Mouse (Mus musculus) heart, postnatal 0 days (tissue): ENCODE data around the gene Tnr. TPM values are rescaled to one million over a fixed set of nuclear protein-coding genes. Genes with fewer than 3 reads are reported as not detected.

Experiments used
- ATAC-seq: fragments of 200-750 bp; cut with Nextera tagmentation; 2 replicates; pipeline ENCODE4 v1.8.0; 2017; ENCODE audit warnings: low read depth, moderate number of reproducible peaks, moderate library complexity; ENCODE audit not compliant: insufficient read depth
- DNase-seq: peaks from one replicate; pipeline ENCODE4 v3.0.0-alpha.2; 2016; ENCODE audit warnings: low spot score
- H3K27ac ChIP-seq: fragments of 300-500 bp; sonication (generic); 2 replicates; pipeline ENCODE4 v1.5.1; 2014; ENCODE audit warnings: low read depth, mild to moderate bottlenecking
- H3K27me3 ChIP-seq: fragments of 300-500 bp; sonication (generic); 2 replicates; pipeline ENCODE4 v1.6.1; 2014; ENCODE audit warnings: low read length, mixed read lengths; ENCODE audit not compliant: control insufficient read depth, insufficient read depth
- H3K36me3 ChIP-seq: fragments of 300-500 bp; sonication (generic); replicated peaks from 2 replicates; pipeline ENCODE4 v1.6.1; 2014; ENCODE audit warnings: low read length, mixed read lengths; ENCODE audit not compliant: control insufficient read depth, insufficient read depth
- H3K4me1 ChIP-seq: fragments of 300-500 bp; sonication (generic); 2 replicates; pipeline ENCODE4 v1.6.1; 2014; ENCODE audit warnings: antibody characterized with exemption; ENCODE audit not compliant: control insufficient read depth, insufficient read depth
- H3K4me2 ChIP-seq: fragments of 300-500 bp; sonication (generic); 2 replicates; pipeline ENCODE4 v1.6.1; 2014; ENCODE audit warnings: low read depth, mild to moderate bottlenecking, low read length, moderate library complexity
- H3K4me3 ChIP-seq: fragments of 300-500 bp; sonication (generic); 2 replicates; pipeline ENCODE4 v1.5.1; 2014; ENCODE audit warnings: low read depth, low read length
- H3K9ac ChIP-seq: fragments of 300-500 bp; sonication (generic); replicated peaks from 2 replicates; pipeline ENCODE4 v1.6.1; 2014; ENCODE audit warnings: low read depth, low read length, mixed read lengths
- H3K9me3 ChIP-seq: fragments of 300-500 bp; sonication (generic); replicated peaks from 2 replicates; pipeline ENCODE4 v1.6.1; 2016; ENCODE audit warnings: low read length; ENCODE audit not compliant: control insufficient read depth
- CTCF ChIP-seq: IDR thresholded peaks from 2 replicates; pipeline ENCODE4 v1.5.1; 2016; ENCODE audit warnings: antibody characterized with exemption, control low read depth, low read depth
- EP300 ChIP-seq: IDR thresholded peaks from 2 replicates; pipeline ENCODE4 v1.6.1; 2016; ENCODE audit warnings: antibody characterized with exemption, low read depth
- WGBS: fragments of 180-500 bp; shearing (Covaris S2); extraction: QIAGEN DNeasy Blood & Tissue Kit; methylation state at CpG from one replicate; pipeline ENCODE4 v1.1.7; 2014; 5-methylcytosine and 5-hydroxymethylcytosine counted together
- polyA plus RNA-seq: library from polyadenylated mRNA; unstranded; fragments of >200 nt; fragmentation: Nextera tagmentation; extraction: Ambion mirVana; gene quantifications from 2 replicates; pipeline ENCODE4 v1.2.1, GENCODE M21; 2015
- total RNA-seq: library from RNA; depleted of rRNA; stranded (reverse); fragments of >200 nt; gene quantifications from 2 replicates; pipeline ENCODE4 v1.2.3, GENCODE M21; 2014; ENCODE audit warnings: low replicate concordance

Gene Tnr
- total and polyA plus RNA-seq, 2 experiments from 2014 or later: 0.04 to 0.08 TPM

DNA sequence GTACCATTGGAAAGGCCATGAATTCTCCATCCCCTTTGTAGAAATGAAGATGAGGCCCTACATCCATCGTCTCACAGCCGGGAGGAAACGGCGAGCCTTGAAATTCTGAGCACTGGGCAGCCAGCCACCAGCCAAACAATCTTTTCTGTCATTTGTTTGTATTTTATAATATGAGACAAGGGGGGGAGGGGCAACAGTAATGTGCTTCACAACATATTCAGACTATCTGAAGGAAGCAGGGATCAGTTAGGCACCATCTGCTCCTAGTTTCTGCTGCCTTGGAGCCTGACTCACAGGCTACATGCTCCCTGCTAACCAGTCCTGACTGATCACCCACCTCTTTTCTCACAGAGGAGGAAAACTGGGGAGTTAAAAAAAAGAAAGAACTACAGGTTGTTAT is 400.5 kb downstream of the Tnr start:
- Histone ChIP-seq H3K4me3 (no peak overlapping the region), H3K9ac (no peak overlapping the region), H3K9me3 (no peaks in the 10 kb centered on the region), H3K27ac (no peak overlapping the region), H3K4me1 (no peaks in the 10 kb centered on the region), H3K4me2 (no peak overlapping the region), H3K27me3 (no peaks in the 10 kb centered on the region), H3K36me3 (no peaks in the 10 kb centered on the region)
- TF ChIP-seq EP300: no peak
- TF ChIP-seq CTCF: no peak
- ATAC-seq: no peak
- DNase-seq: no peak
- WGBS: 74% methylated on average over 4 of the region's 4 CpGs

DNA sequence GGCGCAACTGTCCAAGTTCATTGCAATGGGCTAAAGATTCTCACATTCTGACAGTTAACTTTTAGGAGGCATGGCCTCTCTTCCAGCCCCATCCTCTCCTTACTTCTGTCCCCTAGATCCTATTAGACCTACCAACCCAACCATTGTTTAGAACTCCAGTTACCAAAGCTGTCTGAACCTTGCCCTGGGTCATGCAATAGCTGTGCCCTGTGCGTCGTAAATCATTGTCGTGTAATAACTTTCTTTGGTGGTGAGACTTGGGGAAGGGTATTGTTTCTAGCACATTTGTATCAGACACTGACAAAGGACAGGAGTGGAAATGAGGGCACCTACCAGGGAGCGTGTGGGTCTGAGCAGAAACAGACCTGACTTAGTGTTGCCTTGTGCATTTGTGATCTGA is 401.1 kb downstream of the Tnr start:
- no peak overlapping the region for H3K27ac ChIP-seq
- TF ChIP-seq CTCF: no peak
- TF ChIP-seq EP300: no peak
- H3K9me3 ChIP-seq: no peaks in the 10 kb centered on the region
- no peaks in the 10 kb centered on the region for H3K4me1 ChIP-seq
- no peaks in the 10 kb centered on the region for H3K36me3 ChIP-seq
- H3K4me2 ChIP-seq: no peak overlapping the region
- no peak overlapping the region for H3K4me3 ChIP-seq
- no peak overlapping the region for H3K9ac ChIP-seq
- no peaks in the 10 kb centered on the region for H3K27me3 ChIP-seq
- no peak for ATAC-seq
- DNase-seq: no peak
- 85% methylated on average over 5 of the region's 5 CpGs for WGBS

DNA sequence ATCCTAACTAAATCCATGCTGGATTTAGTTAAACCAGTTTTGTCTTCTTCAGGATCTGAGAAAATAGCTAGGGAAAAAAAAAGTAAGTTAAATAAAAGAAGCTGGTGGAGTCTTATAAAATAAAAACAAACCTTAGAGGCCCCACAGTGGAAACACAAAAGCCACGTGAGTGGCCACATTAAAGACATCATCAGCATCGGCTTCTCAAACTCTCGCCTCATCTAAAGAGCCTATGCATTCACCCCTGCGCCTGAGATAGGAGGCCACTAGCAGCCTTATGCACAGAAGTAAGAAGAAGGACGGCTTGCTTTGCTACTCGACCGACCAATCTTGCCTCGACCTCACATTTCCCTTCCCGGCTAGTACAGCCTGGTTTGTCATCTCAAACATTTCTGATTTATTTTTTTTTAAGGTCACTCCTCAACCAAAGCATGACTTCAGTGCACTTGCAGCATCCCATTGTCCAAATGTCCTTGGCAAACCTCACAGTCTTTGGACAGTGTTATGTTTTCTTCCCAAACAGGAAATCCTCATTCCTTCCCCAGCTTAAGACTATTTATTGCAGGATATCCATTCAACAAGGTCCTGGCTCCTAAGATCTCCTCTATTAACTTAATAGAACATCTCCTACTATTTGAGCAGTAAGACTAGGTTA is 405.2 kb downstream of the Tnr start:
- TF ChIP-seq EP300 (no peak), CTCF (no peak)
- H3K27me3 ChIP-seq: no peaks in the 10 kb centered on the region

DNA sequence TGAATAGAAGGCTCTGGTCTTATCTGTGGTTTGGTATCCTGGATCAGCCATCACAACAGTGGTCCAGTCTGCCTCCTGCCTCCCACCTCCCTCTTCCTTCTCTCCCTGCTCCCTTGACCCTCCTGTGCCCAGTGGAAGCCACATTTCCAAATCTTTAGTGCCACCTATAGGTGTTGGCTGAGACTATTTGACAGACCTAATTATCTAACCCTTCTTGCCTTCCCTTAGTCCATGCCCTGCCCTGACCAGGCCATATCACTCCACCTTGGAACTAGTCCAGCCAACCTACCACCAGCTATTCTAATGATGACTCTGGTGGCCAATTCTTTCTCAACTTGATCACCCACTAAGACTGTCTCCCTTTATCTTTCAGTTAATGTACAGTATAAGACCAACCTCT is 408.5 kb downstream of the Tnr start:
- no peak overlapping the region for H3K27ac ChIP-seq
- no peaks in the 10 kb centered on the region for H3K36me3 ChIP-seq
- H3K9me3 ChIP-seq: no peaks in the 10 kb centered on the region
- H3K4me1 ChIP-seq: no peaks in the 10 kb centered on the region; the same call in 1 of the 2 replicates
- no peak overlapping the region for H3K9ac ChIP-seq
- TF ChIP-seq EP300: no peak
- no peak for TF ChIP-seq CTCF
- H3K4me3 ChIP-seq: no peak overlapping the region
- no peak for DNase-seq
- no peak overlapping the region for H3K4me2 ChIP-seq
- ATAC-seq: no peak
- no peaks in the 10 kb centered on the region for H3K27me3 ChIP-seq

More for the DNA sequence above, 405.2 kb downstream of the Tnr start:
- Histone ChIP-seq H3K4me1 (no peaks in the 10 kb centered on the region; the same call in 1 of the 2 replicates), H3K4me2 (no peak overlapping the region), H3K27ac (no peak overlapping the region), H3K36me3 (no peaks in the 10 kb centered on the region), H3K9ac (no peak overlapping the region), H3K4me3 (no peak overlapping the region), H3K9me3 (no peaks in the 10 kb centered on the region)
- WGBS: 63% methylated on average over 9 of the region's 9 CpGs
- DNase-seq: peak; percentile 30
- ATAC-seq: no peak

DNA sequence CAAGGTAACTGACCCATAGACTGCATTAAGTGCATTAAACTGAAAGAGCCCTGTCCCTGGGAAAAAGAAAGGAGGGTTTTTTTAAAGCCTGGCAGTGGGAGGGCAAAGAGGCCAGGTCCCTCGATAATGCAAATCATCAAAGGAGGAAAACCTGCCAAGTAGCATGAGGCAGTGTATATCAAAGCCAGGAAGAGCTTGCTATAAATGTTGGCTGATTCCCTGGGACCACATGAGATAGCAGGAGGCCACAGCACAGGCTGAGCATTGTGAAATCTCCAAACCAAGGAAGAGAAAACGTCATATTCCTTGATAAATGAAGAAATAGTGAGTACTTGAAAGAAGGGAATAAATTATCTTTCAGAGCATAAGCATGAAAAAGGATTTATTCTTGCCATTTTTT is 409.0 kb downstream of the Tnr start:
- H3K9ac ChIP-seq: no peak overlapping the region
- no peaks in the 10 kb centered on the region for H3K27me3 ChIP-seq
- H3K4me3 ChIP-seq: no peak overlapping the region
- no peaks in the 10 kb centered on the region; the same call in 1 of the 2 replicates for H3K4me1 ChIP-seq
- no peak for ATAC-seq
- no peak overlapping the region for H3K4me2 ChIP-seq
- H3K27ac ChIP-seq: no peak overlapping the region
- WGBS: 24% methylated on average over 2 of the region's 2 CpGs
- TF ChIP-seq EP300: no peak
- TF ChIP-seq CTCF: no peak
- no peaks in the 10 kb centered on the region for H3K9me3 ChIP-seq
- no peak for DNase-seq
- no peaks in the 10 kb centered on the region for H3K36me3 ChIP-seq

DNA sequence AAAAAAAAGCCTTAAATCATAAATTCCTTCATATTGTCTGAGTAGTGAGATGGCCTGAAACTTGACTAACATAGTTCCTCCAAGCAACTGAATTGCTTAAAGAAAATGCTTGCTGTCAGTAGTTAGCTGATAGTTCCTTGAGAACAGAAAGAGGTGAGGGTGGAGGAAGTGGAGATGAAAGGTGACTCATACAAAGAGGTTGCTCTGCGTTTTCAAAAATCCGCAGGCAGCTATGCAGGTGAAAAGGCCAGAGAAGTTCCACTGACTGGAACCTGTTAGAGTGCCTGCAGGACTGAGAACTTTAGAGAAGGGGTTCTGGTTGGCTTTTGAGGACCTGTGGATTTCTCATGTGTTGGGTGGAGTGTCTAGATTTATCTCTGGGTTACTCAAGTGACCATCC is 414.9 kb downstream of the Tnr start:
- Histone ChIP-seq H3K4me3 (no peak overlapping the region), H3K36me3 (no peaks in the 10 kb centered on the region), H3K27ac (no peak overlapping the region), H3K4me1 (no peaks in the 10 kb centered on the region), H3K9me3 (no peaks in the 10 kb centered on the region), H3K9ac (no peak overlapping the region), H3K27me3 (no peaks in the 10 kb centered on the region), H3K4me2 (no peak overlapping the region)
- no peak for ATAC-seq
- TF ChIP-seq EP300 (no peak), CTCF (no peak)
- WGBS: 77% methylated on average over 2 of the region's 2 CpGs
- no peak for DNase-seq
